Mouse (Mus musculus): ENCODE results near the gene Abhd17a.

Abhd17a gene

GRCm38 (mm10) chr10:80589879-80590854, at the start of gene Abhd17a:
Abhd17a (minus strand) TSS chr10:80590341.
- DNase-seq (ENCODE audit: low read depth, low spot score) = peak; percentile 94

DNA sequence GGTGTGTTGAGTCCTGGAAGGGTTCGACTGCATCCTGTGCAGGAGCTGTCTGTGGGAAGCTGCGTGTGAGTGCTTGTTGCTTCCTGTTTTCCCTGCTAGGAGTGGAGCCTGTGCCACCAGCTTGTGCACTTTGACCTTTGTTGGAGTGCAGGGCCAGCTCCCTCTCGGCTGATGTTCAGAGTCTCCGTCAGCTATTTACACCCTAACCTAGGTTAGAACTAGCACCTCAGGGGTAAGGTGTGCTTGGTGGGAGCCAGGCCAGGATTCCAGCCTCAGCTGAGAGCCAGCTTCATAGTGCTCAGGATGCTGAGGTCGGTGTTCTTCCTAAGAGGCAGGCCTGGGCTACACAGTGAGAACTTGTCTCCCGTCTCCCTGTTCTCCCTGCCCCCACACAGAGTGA, 45.2 kb upstream of the Abhd17a start:
- DNase-seq (ENCODE audit: low read depth, low spot score) = no peak

- DNase-seq (ENCODE audit: low read depth, low spot score) = no peak
These were observed 38.8 kb upstream of the Abhd17a start for GRCm38 (mm10) chr10:80628925-80629324.

- DNase-seq (ENCODE audit: low read depth, low spot score) = no peak
These were observed 37.5 kb upstream of the Abhd17a start for GRCm38 (mm10) chr10:80627685-80628084.

DNA sequence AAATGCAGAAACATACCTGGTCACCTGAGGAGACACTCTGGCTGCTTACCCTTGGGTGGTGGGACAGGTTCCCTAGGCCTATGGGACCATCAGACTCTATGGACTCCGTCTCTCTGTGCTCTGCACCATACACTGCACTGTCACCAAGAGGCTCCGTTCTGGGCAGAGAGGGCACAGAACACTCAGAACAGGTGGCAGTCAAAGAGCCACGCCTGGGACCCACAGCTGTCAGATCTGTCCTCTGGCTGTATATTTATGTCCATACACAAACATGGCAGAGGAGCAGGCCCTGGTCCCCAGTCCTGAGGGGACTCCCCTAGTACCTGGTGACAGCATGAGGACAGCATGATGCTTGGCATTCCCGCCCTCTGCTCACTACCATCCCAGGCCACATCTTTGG, 35.6 kb upstream of the Abhd17a start:
- DNase-seq (ENCODE audit: low read depth, low spot score) = no peak

GRCm38 (mm10) chr10:80623457-80624191, 33.5 kb upstream of the Abhd17a start:
- DNase-seq (ENCODE audit: low read depth, low spot score) = no peak

GRCm38 (mm10) chr10:80622661-80623456, 32.7 kb upstream of the Abhd17a start, which contains the start of gene Csnk1g2:
Csnk1g2 (plus strand) TSS chr10:80622838.
- no peak for DNase-seq (ENCODE audit: low read depth, low spot score)

- peak; percentile 100 for DNase-seq (ENCODE audit: low read depth, low spot score)
These were observed 32.0 kb upstream of the Abhd17a start for GRCm38 (mm10) chr10:80621940-80622660.

DNA sequence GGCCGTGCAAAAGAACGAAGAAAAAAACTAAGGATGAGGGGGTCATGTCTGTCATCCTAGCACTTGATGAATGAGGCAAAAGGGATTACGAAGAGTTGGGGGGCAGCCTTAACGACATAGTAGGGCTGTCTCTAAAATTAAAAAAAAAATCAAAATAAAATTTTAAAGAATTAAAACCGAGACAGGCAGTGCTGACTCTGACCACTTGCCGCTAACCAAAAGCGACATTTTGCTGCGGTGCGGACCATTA, 31.5 kb upstream of the Abhd17a start:
- no peak for DNase-seq (ENCODE audit: low read depth, low spot score)

GRCm38 (mm10) chr10:80620796-80621689, 30.9 kb upstream of the Abhd17a start:
- no peak for DNase-seq (ENCODE audit: low read depth, low spot score)

DNA sequence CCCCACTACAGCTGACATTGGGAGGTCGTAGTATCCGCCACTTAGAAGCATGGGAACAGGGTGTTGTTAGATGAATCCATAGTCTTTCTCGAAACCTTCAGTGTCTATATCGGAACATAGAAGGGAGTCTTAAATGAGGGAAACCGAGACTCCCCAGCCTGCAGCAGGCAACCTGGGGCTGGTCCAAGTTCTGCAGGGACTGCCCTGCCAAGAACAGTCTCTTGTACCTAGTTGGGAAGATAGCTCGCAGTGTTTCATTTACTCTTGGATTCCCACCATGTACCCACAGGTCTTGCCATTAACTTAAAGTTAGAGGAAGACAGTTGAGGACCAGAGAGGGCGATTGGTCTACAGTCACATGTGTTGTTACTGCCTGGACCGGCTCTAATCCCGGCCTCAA, 30.2 kb upstream of the Abhd17a start:
- DNase-seq (ENCODE audit: low read depth, low spot score) = no peak

- no peak for DNase-seq (ENCODE audit: low read depth, low spot score)
These were observed 29.5 kb upstream of the Abhd17a start for GRCm38 (mm10) chr10:80619465-80620244.

GRCm38 (mm10) chr10:80618181-80618580, 28.0 kb upstream of the Abhd17a start:
- no peak for DNase-seq (ENCODE audit: low read depth, low spot score)

- DNase-seq (ENCODE audit: low read depth, low spot score) = no peak
These were observed 24.2 kb upstream of the Abhd17a start for GRCm38 (mm10) chr10:80614351-80614750.

DNA sequence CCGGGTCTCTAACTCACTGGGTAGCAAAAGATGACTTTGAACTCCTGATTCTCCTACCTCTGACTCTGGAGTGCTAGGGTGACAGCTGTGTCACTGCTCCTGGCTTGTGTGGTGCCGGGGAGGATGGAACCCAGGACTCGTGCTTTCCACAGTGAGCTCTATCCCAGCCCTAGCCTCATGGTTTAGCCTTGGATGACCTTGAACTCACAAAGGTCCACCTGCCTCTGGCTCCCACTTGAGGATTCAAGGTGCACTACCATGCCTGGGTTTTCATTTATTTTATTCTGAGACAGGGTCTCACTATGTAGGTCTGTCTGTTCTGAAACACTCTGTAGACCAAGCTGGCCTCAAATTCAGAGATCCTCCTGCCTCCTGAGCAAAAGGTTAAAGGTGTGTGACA, 23.7 kb upstream of the Abhd17a start:
- no peak for DNase-seq (ENCODE audit: low read depth, low spot score)

DNA sequence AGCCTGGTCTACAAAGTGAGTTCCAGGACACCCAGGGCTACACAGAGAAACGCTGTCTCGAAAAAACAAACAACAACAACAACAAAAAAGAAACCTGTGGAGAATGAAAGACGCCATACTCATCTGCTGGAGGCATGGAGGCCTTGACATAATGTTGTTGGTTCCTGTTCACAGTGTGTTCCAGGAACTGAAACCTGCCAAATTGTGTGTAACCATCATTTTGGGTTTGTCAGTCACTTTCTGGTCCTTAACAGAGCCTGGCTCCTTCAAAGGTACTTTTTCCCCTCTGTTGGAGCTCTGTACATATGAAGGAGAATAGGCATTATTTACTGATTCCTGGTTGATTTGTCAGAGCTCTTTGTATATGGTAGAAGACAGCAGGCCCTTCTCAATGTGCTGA, 21.8 kb upstream of the Abhd17a start:
- DNase-seq (ENCODE audit: low read depth, low spot score) = no peak

DNA sequence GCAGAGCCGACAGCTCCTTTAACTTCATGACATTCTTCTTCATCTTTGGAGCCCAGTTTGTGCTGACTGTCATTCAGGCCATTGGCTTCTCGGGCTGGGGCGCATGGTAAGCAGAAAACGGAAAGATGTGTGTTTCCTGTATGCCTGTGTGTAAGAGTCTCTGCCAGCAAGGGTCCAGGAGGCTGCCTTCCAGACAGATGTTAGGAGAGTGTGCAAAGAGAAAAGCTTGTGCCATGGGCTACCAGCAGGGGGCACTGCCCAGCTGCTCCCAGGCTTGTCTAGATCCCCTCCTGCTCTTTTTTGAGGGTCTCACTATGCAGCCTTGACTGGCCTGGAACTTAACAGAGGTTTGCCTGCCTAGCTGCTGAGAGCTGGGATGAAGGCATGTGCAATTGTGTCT, 20.9 kb upstream of the Abhd17a start:
- no peak for DNase-seq (ENCODE audit: low read depth, low spot score)

- no peak for DNase-seq (ENCODE audit: low read depth, low spot score)
These were observed 20.1 kb upstream of the Abhd17a start for GRCm38 (mm10) chr10:80610116-80610785.
